Mouse (Mus musculus): ENCODE measurements around the gene Ntf5. TPM values are rescaled to one million over a fixed set of nuclear protein-coding genes. Genes with fewer than 3 reads are reported as not detected.

The Ntf5 gene
- polyA plus RNA-seq, 1 experiment from 2014 or later: 2.7 TPM

Small RNA genes lying within 50 kb of the gene (microRNA-seq; reads per million reads assigned to microRNA genes)
- gene Gm22133: not detected

Other genes starting within 250 kb of the Ntf5 start
- gene Slc17a7, start 249.7 kb upstream of the Ntf5 start, polyA plus RNA-seq (2015; fragmentation: Nextera tagmentation; extraction: Ambion mirVana): 0.13 TPM in 1 of 2 replicates, not detected in the other
- not detected in 2 replicates for gene Gfy, start 234.1 kb upstream of the Ntf5 start, polyA plus RNA-seq (2015; fragmentation: Nextera tagmentation; extraction: Ambion mirVana)
- gene Pth2, start 232.7 kb upstream of the Ntf5 start, polyA plus RNA-seq (2015; fragmentation: Nextera tagmentation; extraction: Ambion mirVana): not detected in 2 replicates
- gene Ccdc155, start 208.8 kb upstream of the Ntf5 start, polyA plus RNA-seq (2015; fragmentation: Nextera tagmentation; extraction: Ambion mirVana): 0.55 and 0.64 TPM in 2 replicates
- gene Dkkl1, start 201.5 kb upstream of the Ntf5 start, polyA plus RNA-seq (2015; fragmentation: Nextera tagmentation; extraction: Ambion mirVana): 1.1 and 1.4 TPM in 2 replicates
- 123 and 141 TPM in 2 replicates for gene Tead2, start 197.9 kb upstream of the Ntf5 start, polyA plus RNA-seq (2015; fragmentation: Nextera tagmentation; extraction: Ambion mirVana)
- 4.2 and 7.1 TPM in 2 replicates for gene Cd37, start 174.6 kb upstream of the Ntf5 start, polyA plus RNA-seq (2015; fragmentation: Nextera tagmentation; extraction: Ambion mirVana)
- gene Slc6a16, start 172.6 kb upstream of the Ntf5 start, polyA plus RNA-seq (2015; fragmentation: Nextera tagmentation; extraction: Ambion mirVana): not detected in 2 replicates
- not detected in 2 replicates for gene Slc6a21, start 136.2 kb upstream of the Ntf5 start, polyA plus RNA-seq (2015; fragmentation: Nextera tagmentation; extraction: Ambion mirVana)
- gene Trpm4, start 79.9 kb upstream of the Ntf5 start, polyA plus RNA-seq (2015; fragmentation: Nextera tagmentation; extraction: Ambion mirVana): 23.9 and 26.9 TPM in 2 replicates
- gene Hrc, start 78.4 kb upstream of the Ntf5 start, polyA plus RNA-seq (2015; fragmentation: Nextera tagmentation; extraction: Ambion mirVana): 1.4 and 1.5 TPM in 2 replicates
- 4.8 and 5.6 TPM in 2 replicates for gene Ppfia3, start 46.7 kb upstream of the Ntf5 start, polyA plus RNA-seq (2015; fragmentation: Nextera tagmentation; extraction: Ambion mirVana)
- 3.5 and 4.0 TPM in 2 replicates for gene Lin7b, start 43.1 kb upstream of the Ntf5 start, polyA plus RNA-seq (2015; fragmentation: Nextera tagmentation; extraction: Ambion mirVana)
- 225 and 247 TPM in 2 replicates for gene Snrnp70, start 18.0 kb upstream of the Ntf5 start, polyA plus RNA-seq (2015; fragmentation: Nextera tagmentation; extraction: Ambion mirVana)
- gene Kcna7, start 8.0 kb upstream of the Ntf5 start, polyA plus RNA-seq (2015; fragmentation: Nextera tagmentation; extraction: Ambion mirVana): 0.08 TPM in 1 of 2 replicates, not detected in the other
- gene Lhb, start 7.1 kb downstream of the Ntf5 start, polyA plus RNA-seq (2015; fragmentation: Nextera tagmentation; extraction: Ambion mirVana): 0.62 TPM in 1 of 2 replicates, not detected in the other
- 34.3 and 37.7 TPM in 2 replicates for gene Gys1, start 21.1 kb downstream of the Ntf5 start, polyA plus RNA-seq (2015; fragmentation: Nextera tagmentation; extraction: Ambion mirVana)
- 127 and 139 TPM in 2 replicates for gene Ruvbl2, start 24.4 kb downstream of the Ntf5 start, polyA plus RNA-seq (2015; fragmentation: Nextera tagmentation; extraction: Ambion mirVana)
- 4,747 and 4,817 TPM in 2 replicates for gene Ftl1, start 46.2 kb downstream of the Ntf5 start, polyA plus RNA-seq (2015; fragmentation: Nextera tagmentation; extraction: Ambion mirVana)
- gene Bax, start 53.2 kb downstream of the Ntf5 start, polyA plus RNA-seq (2015; fragmentation: Nextera tagmentation; extraction: Ambion mirVana): 157 and 168 TPM in 2 replicates
- 1.4 and 1.8 TPM in 2 replicates for gene Tulp2, start 68.2 kb downstream of the Ntf5 start, polyA plus RNA-seq (2015; fragmentation: Nextera tagmentation; extraction: Ambion mirVana)
- not detected in 2 replicates for gene Gm45808, start 73.1 kb downstream of the Ntf5 start, polyA plus RNA-seq (2015; fragmentation: Nextera tagmentation; extraction: Ambion mirVana)
- 3.5 and 3.7 TPM in 2 replicates for gene Dhdh, start 75.1 kb downstream of the Ntf5 start, polyA plus RNA-seq (2015; fragmentation: Nextera tagmentation; extraction: Ambion mirVana)
- gene Nucb1, start 96.7 kb downstream of the Ntf5 start, polyA plus RNA-seq (2015; fragmentation: Nextera tagmentation; extraction: Ambion mirVana): 214 and 230 TPM in 2 replicates
- gene Ppp1r15a, start 112.6 kb downstream of the Ntf5 start, polyA plus RNA-seq (2015; fragmentation: Nextera tagmentation; extraction: Ambion mirVana): 21.1 and 36.1 TPM in 2 replicates
- 2.9 TPM in 2 replicates for gene Plekha4, start 112.6 kb downstream of the Ntf5 start, polyA plus RNA-seq (2015; fragmentation: Nextera tagmentation; extraction: Ambion mirVana)
- gene Hsd17b14, start 141.2 kb downstream of the Ntf5 start, polyA plus RNA-seq (2015; fragmentation: Nextera tagmentation; extraction: Ambion mirVana): 2.2 and 3.9 TPM in 2 replicates
- gene Bcat2, start 156.5 kb downstream of the Ntf5 start, polyA plus RNA-seq (2015; fragmentation: Nextera tagmentation; extraction: Ambion mirVana): 78.8 and 87.1 TPM in 2 replicates
- gene Fgf21, start 201.8 kb downstream of the Ntf5 start, polyA plus RNA-seq (2015; fragmentation: Nextera tagmentation; extraction: Ambion mirVana): 0.18 and 0.41 TPM in 2 replicates
- 0.76 and 0.84 TPM in 2 replicates for gene Fut1, start 203.6 kb downstream of the Ntf5 start, polyA plus RNA-seq (2015; fragmentation: Nextera tagmentation; extraction: Ambion mirVana)
- gene Izumo1, start 208.1 kb downstream of the Ntf5 start, polyA plus RNA-seq (2015; fragmentation: Nextera tagmentation; extraction: Ambion mirVana): 0.19 and 0.31 TPM in 2 replicates
- 11.0 and 11.6 TPM in 2 replicates for gene Rasip1, start 213.8 kb downstream of the Ntf5 start, polyA plus RNA-seq (2015; fragmentation: Nextera tagmentation; extraction: Ambion mirVana)
- 7.4 and 9.5 TPM in 2 replicates for gene Mamstr, start 226.3 kb downstream of the Ntf5 start, polyA plus RNA-seq (2015; fragmentation: Nextera tagmentation; extraction: Ambion mirVana)